Mouse (Mus musculus): ENCODE results near the gene Tcl1. TPM values are rescaled to one million over a fixed set of nuclear protein-coding genes. Genes with fewer than 3 reads are reported as not detected.
A peak's percentile ranks its signal among the peaks of the same experiment; 100 is the strongest.

Gene Tcl1
- total RNA-seq, 1 experiment = 40.6 TPM

DNA sequence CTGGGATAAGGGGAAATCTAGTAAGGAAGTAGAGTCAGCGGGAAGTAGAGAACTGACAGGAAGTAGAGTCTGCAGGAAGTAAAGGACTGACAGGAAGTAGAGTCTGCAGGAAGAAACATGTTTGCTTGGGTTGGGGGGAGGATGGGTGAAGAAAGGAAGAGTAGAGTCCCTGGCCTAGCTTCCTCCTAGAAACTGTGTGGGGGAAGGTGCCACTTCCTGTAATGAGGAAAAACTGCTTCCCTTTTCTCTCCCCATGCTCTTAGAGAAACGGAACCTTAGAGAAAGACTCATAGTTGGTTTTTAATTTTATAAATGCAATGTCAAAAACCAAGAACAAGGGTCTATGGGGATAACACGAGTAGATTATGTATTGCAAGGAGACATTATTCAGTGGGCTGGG, 12.5 kb upstream of the Tcl1 start:
- Histone ChIP-seq H3K9ac (ENCODE audit: insufficient read depth, low read depth, low read length, poor library complexity, severe bottlenecking) (no peak overlapping the region), H3K4me1 (ENCODE audit: control insufficient read depth in 2 of 2, insufficient read depth in 2 of 2, low read length in 2 of 2, poor library complexity in 1 of 2) (peaks cover 0 to 2% of the 10 kb centered on the region in 2 experiments; a peak in 1 of 4 replicates), H3K9me3 (ENCODE audit: control insufficient read depth, insufficient read depth, low read depth, low read length) (no peaks in the 10 kb centered on the region), H3K27ac (ENCODE audit: insufficient read depth, low read depth, low read length, poor library complexity, severe bottlenecking) (no peak overlapping the region), H3K36me3 (ENCODE audit: control insufficient read depth, insufficient read depth, low read length, poor library complexity, severe bottlenecking) (no peaks in the 10 kb centered on the region), H3K4me3 (ENCODE audit: insufficient read depth in 1 of 2, low read depth in 1 of 2, low read length in 2 of 2, poor library complexity in 1 of 2, severe bottlenecking in 1 of 2) (no peak overlapping the region)
- TF ChIP-seq MAFK (IDR thresholded peaks at IDR 0.05; ENCODE audit: insufficient read depth, low read depth, low read length) = no peak
- no peak for TF ChIP-seq ZC3H11A (IDR thresholded peaks at IDR 0.05; ENCODE audit: borderline replicate concordance, low read depth, low read length)
- TF ChIP-seq ZNF384 (IDR thresholded peaks at IDR 0.05; ENCODE audit: low read depth, low read length) = no peak
- in situ Hi-C loops (cut with MboI; ENCODE audit: low sequenced_read_pairs in 2 of 2, unreplicated experiment in 2 of 2) = no loop called here
- no peak for DNase-seq (ENCODE audit: low read depth, low spot score)

DNA sequence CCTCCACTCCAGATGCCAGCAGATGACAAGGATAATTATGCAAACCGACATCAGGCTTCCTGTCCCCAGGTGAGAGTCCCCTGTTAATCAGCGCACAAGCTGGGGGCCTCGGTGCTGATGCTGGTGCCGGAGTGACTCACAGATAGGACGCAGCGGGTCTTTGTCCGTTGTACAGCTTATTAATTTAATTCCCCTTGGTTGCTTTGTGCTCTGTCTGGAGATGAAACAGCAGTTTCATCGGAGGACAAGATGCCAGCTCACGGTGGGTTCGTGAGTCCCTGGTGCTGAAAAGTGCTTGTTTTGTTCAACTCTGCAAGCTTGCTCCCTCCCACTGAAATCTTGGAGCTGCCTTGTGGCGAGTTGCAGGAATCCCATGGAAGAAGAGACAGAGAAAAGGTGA, 11.8 kb upstream of the Tcl1 start:
- no peak for TF ChIP-seq ZNF384 (IDR thresholded peaks at IDR 0.05; ENCODE audit: low read depth, low read length)
- no peak for TF ChIP-seq HCFC1 (IDR thresholded peaks at IDR 0.05; ENCODE audit: borderline replicate concordance, insufficient read depth, low read length)
- no peak for TF ChIP-seq MAFK (IDR thresholded peaks at IDR 0.05; ENCODE audit: insufficient read depth, low read depth, low read length)
- no peak for TF ChIP-seq CHD2 (IDR thresholded peaks at IDR 0.05; ENCODE audit: low read depth, low read length)
- TF ChIP-seq ZC3H11A (IDR thresholded peaks at IDR 0.05; ENCODE audit: borderline replicate concordance, low read depth, low read length) = no peak
- H3K27ac ChIP-seq (ENCODE audit: insufficient read depth, low read depth, low read length, poor library complexity, severe bottlenecking) = no peak overlapping the region
- DNase-seq (ENCODE audit: low read depth, low spot score) = no peak
- in situ Hi-C loops (cut with MboI; ENCODE audit: low sequenced_read_pairs in 2 of 2, unreplicated experiment in 2 of 2) = no loop called here
- H3K9me3 ChIP-seq (ENCODE audit: control insufficient read depth, insufficient read depth, low read depth, low read length) = no peaks in the 10 kb centered on the region
- H3K4me1 ChIP-seq (ENCODE audit: control insufficient read depth in 2 of 2, insufficient read depth in 2 of 2, low read length in 2 of 2, poor library complexity in 1 of 2) = peaks cover 0 to 2% of the 10 kb centered on the region in 2 experiments; a peak in 1 of 4 replicates
- no peak overlapping the region for H3K4me3 ChIP-seq (ENCODE audit: insufficient read depth in 1 of 2, low read depth in 1 of 2, low read length in 2 of 2, poor library complexity in 1 of 2, severe bottlenecking in 1 of 2)
- H3K36me3 ChIP-seq (ENCODE audit: control insufficient read depth, insufficient read depth, low read length, poor library complexity, severe bottlenecking) = no peaks in the 10 kb centered on the region
- H3K9ac ChIP-seq (ENCODE audit: insufficient read depth, low read depth, low read length, poor library complexity, severe bottlenecking) = no peak overlapping the region

DNA sequence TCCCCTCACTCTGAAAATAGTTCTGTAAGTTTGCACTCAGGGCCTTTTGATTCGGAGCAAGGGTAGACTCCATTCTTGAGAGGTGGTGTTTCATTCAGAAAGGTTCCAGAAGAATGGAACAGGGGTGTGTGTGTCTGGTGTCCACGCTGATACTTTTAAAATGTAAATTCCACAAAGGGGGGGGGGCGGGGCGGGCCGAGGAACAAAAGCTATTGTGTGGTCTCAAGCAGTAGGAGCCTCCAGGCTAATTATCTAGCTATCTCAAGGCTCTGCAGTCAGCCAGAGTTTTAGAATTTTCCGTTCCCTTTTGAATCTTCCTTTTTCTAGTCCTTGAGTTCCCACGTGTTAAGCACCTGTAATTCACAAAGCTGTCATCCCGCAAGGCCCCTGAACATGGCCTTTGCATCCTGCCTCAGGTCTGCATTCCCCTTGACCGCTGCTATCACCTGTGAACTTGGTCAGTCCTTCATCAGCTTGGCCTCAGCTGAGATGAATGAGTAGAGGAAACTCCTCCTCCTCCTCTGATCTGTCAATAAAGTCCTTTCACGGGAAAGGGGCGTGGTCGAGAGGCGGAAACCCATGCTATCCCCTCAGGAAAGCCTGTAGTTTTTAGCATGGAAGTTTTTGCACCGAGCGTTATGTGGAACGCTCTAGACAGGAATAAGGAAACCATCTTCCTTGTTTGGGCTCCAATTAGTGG, 2.2 kb upstream of the Tcl1 start:
- H3K9ac ChIP-seq (ENCODE audit: insufficient read depth, low read depth, low read length, poor library complexity, severe bottlenecking) = peak overlapping the region; percentile 58; the same call in 1 of the 2 replicates
- H3K4me1 ChIP-seq (ENCODE audit: control insufficient read depth in 2 of 2, insufficient read depth in 2 of 2, low read length in 2 of 2, poor library complexity in 1 of 2) = peaks cover 7 to 23% of the 10 kb centered on the region in 2 experiments; a peak in 3 of 4 replicates
- peak overlapping the region; percentile 51 to 58 for H3K4me3 ChIP-seq (ENCODE audit: insufficient read depth in 1 of 2, low read depth in 1 of 2, low read length in 2 of 2, poor library complexity in 1 of 2, severe bottlenecking in 1 of 2)

DNA sequence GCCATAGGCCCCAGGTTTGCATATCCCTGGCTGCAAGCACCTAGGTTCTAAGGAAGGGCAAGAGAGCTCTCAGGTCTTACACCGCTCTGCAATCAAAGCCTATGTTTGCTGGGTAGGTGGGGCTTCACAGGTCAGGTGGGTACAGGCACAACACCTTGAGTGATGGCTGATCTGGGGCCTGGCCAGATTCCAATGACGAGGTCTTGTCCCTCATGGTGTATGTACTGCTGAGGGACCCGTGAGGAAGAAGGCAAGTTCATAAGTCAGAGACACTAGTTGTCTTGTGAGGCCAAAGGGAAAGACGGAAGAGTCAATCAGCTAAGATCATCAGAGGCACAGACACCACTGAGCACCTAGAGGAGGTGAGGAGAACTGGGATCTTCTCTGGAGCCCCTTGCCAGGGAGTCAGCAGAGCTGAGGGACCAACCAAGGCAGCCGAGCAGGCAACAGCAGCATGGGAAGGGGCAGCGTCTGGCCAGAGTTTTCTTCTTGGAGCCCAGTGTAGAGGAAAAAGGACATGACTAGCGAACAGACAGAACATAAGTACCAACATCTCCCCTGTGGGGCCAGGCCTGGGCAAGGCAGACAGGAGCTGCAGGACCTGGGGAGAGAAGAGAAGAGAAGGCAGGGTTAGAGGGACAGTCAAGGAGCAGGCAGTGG, 5.4 kb downstream of the Tcl1 start:
- H3K9ac ChIP-seq (ENCODE audit: insufficient read depth, low read depth, low read length, poor library complexity, severe bottlenecking) = no peak overlapping the region
- TF ChIP-seq MAFK (IDR thresholded peaks at IDR 0.05; ENCODE audit: insufficient read depth, low read depth, low read length) (no peak), HCFC1 (IDR thresholded peaks at IDR 0.05; ENCODE audit: borderline replicate concordance, insufficient read depth, low read length) (no peak), CHD2 (IDR thresholded peaks at IDR 0.05; ENCODE audit: low read depth, low read length) (no peak), ZC3H11A (IDR thresholded peaks at IDR 0.05; ENCODE audit: borderline replicate concordance, low read depth, low read length) (no peak), ZNF384 (IDR thresholded peaks at IDR 0.05; ENCODE audit: low read depth, low read length) (no peak)
- peaks cover 11% of the 10 kb centered on the region; the same call in 1 of the 2 replicates for H3K36me3 ChIP-seq (ENCODE audit: control insufficient read depth, insufficient read depth, low read length, poor library complexity, severe bottlenecking)
- H3K27ac ChIP-seq (ENCODE audit: insufficient read depth, low read depth, low read length, poor library complexity, severe bottlenecking) = no peak overlapping the region
- H3K9me3 ChIP-seq (ENCODE audit: control insufficient read depth, insufficient read depth, low read depth, low read length) = no peaks in the 10 kb centered on the region
- in situ Hi-C loops (cut with MboI; ENCODE audit: low sequenced_read_pairs in 2 of 2, unreplicated experiment in 2 of 2) = no loop called here
- H3K4me3 ChIP-seq (ENCODE audit: insufficient read depth in 1 of 2, low read depth in 1 of 2, low read length in 2 of 2, poor library complexity in 1 of 2, severe bottlenecking in 1 of 2) = no peak overlapping the region
- H3K4me1 ChIP-seq (ENCODE audit: control insufficient read depth in 2 of 2, insufficient read depth in 2 of 2, low read length in 2 of 2, poor library complexity in 1 of 2) = peaks cover 2 to 7% of the 10 kb centered on the region in 2 experiments; a peak in 2 of 4 replicates
- no peak for DNase-seq (ENCODE audit: low read depth, low spot score)

More for the DNA sequence above, 2.2 kb upstream of the Tcl1 start:
- Histone ChIP-seq H3K9me3 (ENCODE audit: control insufficient read depth, insufficient read depth, low read depth, low read length) (no peaks in the 10 kb centered on the region), H3K27ac (ENCODE audit: insufficient read depth, low read depth, low read length, poor library complexity, severe bottlenecking) (peak overlapping the region; percentile 87), H3K36me3 (ENCODE audit: control insufficient read depth, insufficient read depth, low read length, poor library complexity, severe bottlenecking) (no peaks in the 10 kb centered on the region)
- DNase-seq (ENCODE audit: low read depth, low spot score) = peak; percentile 77
- no peak for TF ChIP-seq ZNF384 (IDR thresholded peaks at IDR 0.05; ENCODE audit: low read depth, low read length)
- TF ChIP-seq HCFC1 (IDR thresholded peaks at IDR 0.05; ENCODE audit: borderline replicate concordance, insufficient read depth, low read length) = no peak
- no peak for TF ChIP-seq ZC3H11A (IDR thresholded peaks at IDR 0.05; ENCODE audit: borderline replicate concordance, low read depth, low read length)
- no peak for TF ChIP-seq MAFK (IDR thresholded peaks at IDR 0.05; ENCODE audit: insufficient read depth, low read depth, low read length)
- no peak for TF ChIP-seq CHD2 (IDR thresholded peaks at IDR 0.05; ENCODE audit: low read depth, low read length)
- in situ Hi-C loops (cut with MboI; ENCODE audit: low sequenced_read_pairs in 2 of 2, unreplicated experiment in 2 of 2) = no loop called here

Data from ES-E14 (cell line).